19 mouse cellular contexts compared by ENCODE assay signal in genomic region chr1:43468978-43469377, GRCm38 (mm10). TPM values are rescaled to one million over a fixed set of nuclear protein-coding genes. Genes with fewer than 3 reads are reported as not detected.
DNase-seq lines count a peak whose midpoint lies in the region; ATAC-seq and TF ChIP-seq lines count a peak whose summit lies in the region.
"Had no signal": no experiment of that assay in that cellular context is flagged by ENCODE, and none has a peak within 500 bp of the region (broad histone marks: within the 10 kb centered on the region; RNA-seq: fewer than 3 reads in every experiment).

No protein-coding gene starts in this region.

- peaks cover 53% of the 10 kb centered on the region for H3K4me1 ChIP-seq in heart, postnatal 0 days (ENCODE audit: control insufficient read depth, insufficient read depth)
- peaks cover 66% of the 10 kb centered on the region for H3K4me1 ChIP-seq in heart, embryonic 10.5 days
- H3K4me1 ChIP-seq in liver, embryonic 13.5 days (replicated peaks), result peaks cover 90% of the 10 kb centered on the region
- peaks cover 63% of the 10 kb centered on the region for H3K4me1 ChIP-seq in liver, embryonic 11.5 days (replicated peaks; ENCODE audit: control insufficient read depth, insufficient read depth, low read length)

- H3K27ac ChIP-seq in heart, postnatal 0 days (ENCODE audit: low read depth), result peak overlapping the region; percentile 40
- no peak overlapping the region for H3K27ac ChIP-seq in heart, embryonic 10.5 days
- peak overlapping the region; percentile 3; the same call in 1 of the 2 replicates for H3K27ac ChIP-seq in liver, embryonic 13.5 days
- H3K27ac ChIP-seq in liver, embryonic 11.5 days (ENCODE audit: low read depth, low read length), result no peak overlapping the region
- H3K27ac ChIP-seq: hindbrain, embryonic 10.5 days; neural tube, embryonic 12.5 days had no signal

- peak; percentile 58 for ATAC-seq in frontal cortex, adult (ENCODE audit: low TSS enrichment)
- ATAC-seq in heart, postnatal 0 days (ENCODE audit: insufficient read depth, low read depth), result no peak
- no peak for ATAC-seq in liver, embryonic 13.5 days (ENCODE audit: low read depth)
- ATAC-seq in liver, embryonic 11.5 days (replicated peaks; ENCODE audit: low FRiP score), result no peak
- ATAC-seq: activated CD4-positive, CD25-positive, alpha-beta regulatory T cell, adult 4 months; forebrain, embryonic 16.5 days; intestine, embryonic 16.5 days had no signal

- no peaks in the 10 kb centered on the region for H3K36me3 ChIP-seq in heart, postnatal 0 days (replicated peaks; ENCODE audit: control insufficient read depth, insufficient read depth, low read length)
- no peaks in the 10 kb centered on the region for H3K36me3 ChIP-seq in heart, embryonic 10.5 days
- no peaks in the 10 kb centered on the region for H3K36me3 ChIP-seq in liver, embryonic 13.5 days
- H3K36me3 ChIP-seq in liver, embryonic 11.5 days (ENCODE audit: control insufficient read depth, insufficient read depth, low read length), result no peaks in the 10 kb centered on the region
- H3K36me3 ChIP-seq: hindbrain, embryonic 10.5 days; neural tube, embryonic 12.5 days had no signal

- no peak overlapping the region for H3K9ac ChIP-seq in heart, postnatal 0 days (replicated peaks; ENCODE audit: low read depth, low read length)
- no peak overlapping the region for H3K9ac ChIP-seq in liver, embryonic 13.5 days
- H3K9ac ChIP-seq in liver, embryonic 11.5 days (ENCODE audit: low read depth, low read length), result no peak overlapping the region
- H3K9ac ChIP-seq: neural tube, embryonic 12.5 days had no signal

- no peaks in the 10 kb centered on the region for H3K9me3 ChIP-seq in heart, postnatal 0 days (replicated peaks; ENCODE audit: control insufficient read depth, low read length)
- H3K9me3 ChIP-seq in heart, embryonic 10.5 days, result no peaks in the 10 kb centered on the region
- H3K9me3 ChIP-seq in liver, embryonic 13.5 days (replicated peaks), result no peaks in the 10 kb centered on the region
- H3K9me3 ChIP-seq in liver, embryonic 11.5 days (ENCODE audit: control insufficient read depth, low read length), result no peaks in the 10 kb centered on the region
- H3K9me3 ChIP-seq: hindbrain, embryonic 10.5 days; neural tube, embryonic 12.5 days had no signal

- no peak overlapping the region for H3K4me2 ChIP-seq in heart, postnatal 0 days (ENCODE audit: low read depth, low read length)
- no peak overlapping the region for H3K4me2 ChIP-seq in liver, embryonic 13.5 days
- no peak overlapping the region for H3K4me2 ChIP-seq in liver, embryonic 11.5 days
- H3K4me2 ChIP-seq: neural tube, embryonic 12.5 days had no signal

- no peak for TF ChIP-seq CTCF in heart, postnatal 0 days (IDR thresholded peaks at IDR 0.05; ENCODE audit: low read depth)

- 42% methylated on average over 3 of the region's 3 CpGs for WGBS in heart, postnatal 0 days
- 67% methylated on average over 3 of the region's 3 CpGs for WGBS in heart, embryonic 10.5 days
- WGBS in liver, embryonic 13.5 days (ENCODE audit: insufficient replicate concordance), result 72% methylated on average over 3 of the region's 3 CpGs
- WGBS in liver, embryonic 11.5 days, result 79% methylated on average over 3 of the region's 3 CpGs

- TF ChIP-seq EP300 in heart, postnatal 0 days (IDR thresholded peaks at IDR 0.05; ENCODE audit: low read depth), result no peak

- no peak overlapping the region for H3K4me3 ChIP-seq in heart, postnatal 0 days (ENCODE audit: low read depth, low read length)
- no peak overlapping the region for H3K4me3 ChIP-seq in heart, embryonic 10.5 days
- no peak overlapping the region for H3K4me3 ChIP-seq in liver, embryonic 13.5 days (replicated peaks)
- no peak overlapping the region for H3K4me3 ChIP-seq in liver, embryonic 11.5 days (ENCODE audit: low read depth, low read length)
- H3K4me3 ChIP-seq: erythroblast, embryonic 14.5 days; hindbrain, embryonic 10.5 days; neural tube, embryonic 12.5 days had no signal

- DNase-seq in frontal cortex, postnatal 14 days (ENCODE audit: low spot score in 2 of 2), result no peak
- DNase-seq in heart, postnatal 0 days (ENCODE audit: low spot score), result no peak
- no peak for DNase-seq in heart, embryonic 10.5 days (ENCODE audit: low spot score)
- no peak for DNase-seq in liver, embryonic 13.5 days
- no peak for DNase-seq in liver, embryonic 11.5 days (ENCODE audit: low spot score)
- DNase-seq in telencephalon, adult 2 months (ENCODE audit: low read depth, low spot score), result peak; percentile 84
- no peak for DNase-seq in testis, postnatal 10 days (ENCODE audit: low spot score)
- DNase-seq: adrenal gland, postnatal 25 days; cerebellum, adult 9-11 months; gastrocnemius, postnatal 25 days; kidney, postnatal 4 days; layer of hippocampus, postnatal 36 days had no signal

- no peaks in the 10 kb centered on the region for H3K27me3 ChIP-seq in heart, postnatal 0 days (ENCODE audit: control insufficient read depth, insufficient read depth, low read length)
- H3K27me3 ChIP-seq in heart, embryonic 10.5 days (ENCODE audit: insufficient read depth, poor library complexity, severe bottlenecking), result no peaks in the 10 kb centered on the region
- no peaks in the 10 kb centered on the region for H3K27me3 ChIP-seq in liver, embryonic 13.5 days
- H3K27me3 ChIP-seq in liver, embryonic 11.5 days (replicated peaks; ENCODE audit: control insufficient read depth, insufficient read depth, low read length), result no peaks in the 10 kb centered on the region
- H3K27me3 ChIP-seq: neural tube, embryonic 12.5 days had no signal

RNA-seq across cellular contexts. Expression of gene Nck2, which starts 24.6 kb away (rescaled TPM):
- total RNA-seq in heart, postnatal 0 days (2014; rRNA removed; ENCODE audit: low replicate concordance), result 47.8 and 49.7 TPM in 2 replicates
- polyA plus RNA-seq in heart, postnatal 0 days (2015; fragmentation: Nextera tagmentation; extraction: Ambion mirVana), result 17.6 and 17.7 TPM in 2 replicates
- polyA plus RNA-seq in heart, embryonic 10.5 days (2016; fragmentation: Nextera tagmentation; extraction: Ambion mirVana), result 30.4 and 37.0 TPM in 2 replicates
- 10.5 and 12.6 TPM in 2 replicates for polyA plus RNA-seq in liver, embryonic 13.5 days (2015; fragmentation: Nextera tagmentation; extraction: Ambion mirVana)
- 24.5 and 26.0 TPM in 2 replicates for polyA plus RNA-seq in liver, embryonic 11.5 days (2014; fragmentation: Nextera tagmentation; extraction: Ambion mirVana)

Comparison
In these comparisons a context has a peak if more than half of its experiments do, and no peak if none do; other contexts are left out.
1. H3K27ac ChIP-seq: peak in heart, postnatal 0 days (single experiment) and liver, embryonic 13.5 days (single experiment); none in heart, embryonic 10.5 days (single experiment) and liver, embryonic 11.5 days (single experiment).